Mouse (Mus musculus): ENCODE measurements around the gene Pde5a.

DNA sequence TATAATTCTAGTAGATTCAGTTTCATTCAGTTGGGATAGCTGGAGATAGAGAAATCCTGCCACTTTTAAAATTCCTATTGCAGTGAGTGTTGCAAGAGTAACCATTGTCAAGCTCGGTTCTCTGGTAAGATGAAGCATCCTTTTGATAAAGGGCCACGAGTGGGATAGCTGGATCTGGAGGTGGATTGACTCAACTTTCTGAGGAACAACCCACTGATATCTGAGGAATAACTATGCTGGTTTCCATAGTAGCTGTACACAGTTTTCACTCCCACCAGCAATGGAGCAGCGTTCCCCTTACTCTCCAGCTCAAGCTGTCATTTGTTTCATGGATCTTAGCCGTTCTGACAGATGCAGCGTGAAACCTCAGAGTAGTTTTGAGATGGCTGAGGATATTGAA lies 82.2 kb downstream of the Pde5a start:
- TF ChIP-seq CTCF (conservative IDR thresholded peaks at IDR 0.05; ENCODE audit: insufficient read depth, insufficient read length, low read depth, low read length): no peak
- TF ChIP-seq POLR2A (IDR thresholded peaks at IDR 0.05; ENCODE audit: low read depth, low read length): no peak
